8 mouse cellular contexts compared by ENCODE assay signal in genomic region chr7:142371398-142371767, GRCm38 (mm10). TPM values are rescaled to one million over a fixed set of nuclear protein-coding genes. Genes with fewer than 3 reads are reported as not detected.
A peak's percentile ranks its signal among the peaks of the same experiment; 100 is the strongest.
DNase-seq lines count a peak whose midpoint lies in the region; ATAC-seq and TF ChIP-seq lines count a peak whose summit lies in the region.

No protein-coding gene starts in this region.

- H3K36me3 ChIP-seq in intestine, embryonic 16.5 days (ENCODE audit: control insufficient read depth, insufficient read depth, low read length), result peaks cover 6% of the 10 kb centered on the region
- peaks cover 23% of the 10 kb centered on the region for H3K36me3 ChIP-seq in liver, embryonic 13.5 days

- no peaks in the 10 kb centered on the region for H3K9me3 ChIP-seq in intestine, embryonic 16.5 days (ENCODE audit: control insufficient read depth, low read length)
- H3K9me3 ChIP-seq in liver, embryonic 13.5 days (replicated peaks), result no peaks in the 10 kb centered on the region

- 36% methylated on average over 11 of the region's 11 CpGs for WGBS in intestine, embryonic 16.5 days
- WGBS in liver, embryonic 13.5 days (ENCODE audit: insufficient replicate concordance), result 34% methylated on average over 11 of the region's 11 CpGs

- DNase-seq in thymus, postnatal 14 days, result peak; percentile 32
- DNase-seq in thymus, postnatal 0 days (ENCODE audit: low spot score), result no peak
- DNase-seq in liver, embryonic 13.5 days, result no peak
- DNase-seq in right cerebral cortex, postnatal 36 days (ENCODE audit: low spot score in 2 of 2), result peak; percentile 62 to 70
- DNase-seq in T-cell, adult 2 months (ENCODE audit: low spot score), result no peak
- DNase-seq in adrenal gland, postnatal 25 days, result no peak

- peaks cover 24% of the 10 kb centered on the region for H3K27me3 ChIP-seq in intestine, embryonic 16.5 days (replicated peaks; ENCODE audit: control insufficient read depth, insufficient read depth, low read length)
- H3K27me3 ChIP-seq in liver, embryonic 13.5 days, result peaks cover 67% of the 10 kb centered on the region

- no peak for ATAC-seq in intestine, embryonic 16.5 days
- ATAC-seq in liver, embryonic 13.5 days (ENCODE audit: low read depth), result no peak

- H3K27ac ChIP-seq in embryonic fibroblast, embryonic 13.5 days (ENCODE audit: insufficient read depth, low read length), result no peak overlapping the region
- H3K27ac ChIP-seq in intestine, embryonic 16.5 days (ENCODE audit: low read length), result no peak overlapping the region
- no peak overlapping the region for H3K27ac ChIP-seq in liver, embryonic 13.5 days

- H3K9ac ChIP-seq in intestine, embryonic 16.5 days (ENCODE audit: low read depth, low read length), result peak overlapping the region; percentile 58; the same call in 1 of the 2 replicates
- no peak overlapping the region for H3K9ac ChIP-seq in liver, embryonic 13.5 days

- no peaks in the 10 kb centered on the region for H3K4me1 ChIP-seq in embryonic fibroblast, embryonic 13.5 days (ENCODE audit: control insufficient read depth, insufficient read depth, low read length)
- peaks cover 12% of the 10 kb centered on the region for H3K4me1 ChIP-seq in intestine, embryonic 16.5 days (ENCODE audit: control insufficient read depth, insufficient read depth, low read length)
- peaks cover 48% of the 10 kb centered on the region for H3K4me1 ChIP-seq in liver, embryonic 13.5 days (replicated peaks)

- TF ChIP-seq CTCF in embryonic fibroblast, embryonic 13.5 days (IDR thresholded peaks at IDR 0.05; ENCODE audit: borderline replicate concordance, insufficient read depth, low read length), result no peak

- no peak for TF ChIP-seq POLR2A in embryonic fibroblast, embryonic 13.5 days (IDR thresholded peaks at IDR 0.05; ENCODE audit: low read depth, low read length)

- peak overlapping the region; percentile 77 for H3K4me2 ChIP-seq in intestine, embryonic 16.5 days (ENCODE audit: low read depth, low read length)
- H3K4me2 ChIP-seq in liver, embryonic 13.5 days, result peak overlapping the region; percentile 62

- peak overlapping the region; percentile 26 for H3K4me3 ChIP-seq in embryonic fibroblast, embryonic 13.5 days (ENCODE audit: insufficient read depth, low read length)
- peak overlapping the region; percentile 50 for H3K4me3 ChIP-seq in intestine, embryonic 16.5 days (ENCODE audit: low read length)
- H3K4me3 ChIP-seq in liver, embryonic 13.5 days (replicated peaks), result peak overlapping the region; percentile 50

RNA-seq across cellular contexts. Expression of gene Ifitm10, which starts 2.2 kb away (rescaled TPM):
- 8.5 and 10.6 TPM in 2 replicates for polyA plus RNA-seq in thymus, postnatal 0 days (2015; fragmentation: Nextera tagmentation; extraction: Ambion mirVana)
- 6.0 and 6.5 TPM in 2 replicates for polyA plus RNA-seq in embryonic fibroblast, embryonic 13.5 days (2011; ENCODE audit: insufficient read length, low read depth, missing spikeins)
- 1.8 and 2.4 TPM in 2 replicates for polyA plus RNA-seq in intestine, embryonic 16.5 days (2015; fragmentation: Nextera tagmentation; extraction: Ambion mirVana)
- 1.5 and 1.8 TPM in 2 replicates for polyA plus RNA-seq in liver, embryonic 13.5 days (2015; fragmentation: Nextera tagmentation; extraction: Ambion mirVana)
- total RNA-seq in adrenal gland, postnatal 25 days (2021), result 3.0 and 4.1 TPM in 2 replicates

RNA-seq across cellular contexts. Expression of gene Gm49369, which starts 11.1 kb away (rescaled TPM):
- 5.1 TPM in 1 of 2 replicates, not detected in the other for polyA plus RNA-seq in thymus, postnatal 0 days (2015; fragmentation: Nextera tagmentation; extraction: Ambion mirVana)
- not detected in 2 replicates for polyA plus RNA-seq in embryonic fibroblast, embryonic 13.5 days (2011; ENCODE audit: insufficient read length, low read depth, missing spikeins)
- 0.43 and 2.3 TPM in 2 replicates for polyA plus RNA-seq in intestine, embryonic 16.5 days (2015; fragmentation: Nextera tagmentation; extraction: Ambion mirVana)
- 0.61 TPM in 1 of 2 replicates, not detected in the other for polyA plus RNA-seq in liver, embryonic 13.5 days (2015; fragmentation: Nextera tagmentation; extraction: Ambion mirVana)
- total RNA-seq in adrenal gland, postnatal 25 days (2021), result 0.55 TPM in 1 of 2 replicates, not detected in the other

RNA-seq across cellular contexts. Expression of gene Ctsd, which starts 16.5 kb away (rescaled TPM):
- polyA plus RNA-seq in thymus, postnatal 0 days (2015; fragmentation: Nextera tagmentation; extraction: Ambion mirVana), result 395 and 403 TPM in 2 replicates
- 617 and 890 TPM in 2 replicates for polyA plus RNA-seq in embryonic fibroblast, embryonic 13.5 days (2011; ENCODE audit: insufficient read length, low read depth, missing spikeins)
- polyA plus RNA-seq in intestine, embryonic 16.5 days (2015; fragmentation: Nextera tagmentation; extraction: Ambion mirVana), result 395 and 444 TPM in 2 replicates
- polyA plus RNA-seq in liver, embryonic 13.5 days (2015; fragmentation: Nextera tagmentation; extraction: Ambion mirVana), result 297 and 306 TPM in 2 replicates
- 1,030 and 1,043 TPM in 2 replicates for total RNA-seq in adrenal gland, postnatal 25 days (2021)

Comparison
In these comparisons a context has a peak if more than half of its experiments do, and no peak if none do; other contexts are left out.
1. DNase-seq: peak in thymus, postnatal 14 days (single experiment) and right cerebral cortex, postnatal 36 days (2 of 2); none in thymus, postnatal 0 days (single experiment), liver, embryonic 13.5 days (single experiment), T-cell, adult 2 months (single experiment) and adrenal gland, postnatal 25 days (single experiment).
2. Peak in every context shown above with its lines, with median percentiles within 50 percentile points of each other: H3K4me3 ChIP-seq.